Mouse (Mus musculus) liver, adult 2 months (tissue): ENCODE measurements at regions not wholly inside any gene's neighbourhood (a gene's known extent, or its start where the extent isn't known, plus 50 kb on each side); places are given as distances from the start of the nearest gene placed in this dataset.

Experiments
- DNase-seq: peaks from one replicate; pipeline ENCODE4 v3.0.0-alpha.2; 2011; ENCODE audit warnings: low read depth, low spot score; ENCODE audit errors: extremely low read depth
- H3K27ac ChIP-seq: fragments of 200-500 bp; replicated peaks from 2 replicates; pipeline ENCODE4 v1.5.1; 2012; ENCODE audit warnings: low read depth, mild to moderate bottlenecking, control low read depth, inconsistent platforms, low read length; ENCODE audit not compliant: insufficient read depth
- H3K27me3 ChIP-seq: fragments of 200-500 bp; 2 replicates; pipeline ENCODE4 v1.6.1; 2012; ENCODE audit warnings: mild to moderate bottlenecking, moderate library complexity, low read length, inconsistent platforms; ENCODE audit not compliant: control insufficient read depth, insufficient read depth
- H3K36me3 ChIP-seq: fragments of 200-500 bp; 2 replicates; pipeline ENCODE4 v1.6.1; 2012; ENCODE audit warnings: low read length, inconsistent platforms; ENCODE audit not compliant: control insufficient read depth, insufficient read depth
- H3K4me1 ChIP-seq: fragments of 200-500 bp; 2 replicates; pipeline ENCODE4 v1.6.1; 2011; ENCODE audit warnings: low read length; ENCODE audit not compliant: control insufficient read depth, insufficient read depth
- H3K4me3 ChIP-seq: fragments of 200-500 bp; 2 replicates; pipeline ENCODE4 v1.5.1; 2011; ENCODE audit warnings: low read depth, mild to moderate bottlenecking, control low read depth, low read length, moderate library complexity; ENCODE audit not compliant: insufficient read depth
- H3K79me2 ChIP-seq: fragments of 200-500 bp; 2 replicates; pipeline ENCODE4 v1.6.1; 2012; ENCODE audit warnings: inconsistent platforms, mild to moderate bottlenecking, low read length, moderate library complexity; ENCODE audit not compliant: control insufficient read depth, insufficient read depth
- H3K9ac ChIP-seq: fragments of 200-500 bp; 2 replicates; pipeline ENCODE4 v1.6.1; 2012; ENCODE audit warnings: low read depth, mild to moderate bottlenecking, control low read depth, inconsistent platforms, low read length
- CTCF ChIP-seq: fragments of 200-500 bp; IDR thresholded peaks from 2 replicates; pipeline ENCODE4 v1.5.1; 2011; ENCODE audit warnings: low read depth, low read length, control low read depth
- POLR2A ChIP-seq: fragments of 200-500 bp; IDR thresholded peaks from 2 replicates; pipeline ENCODE4 v1.6.1; 2011; ENCODE audit warnings: low read length, control low read depth; ENCODE audit not compliant: insufficient read depth; ENCODE audit errors: extremely low read depth
- WGBS: fragments of 180-500 bp; shearing (Covaris S2); methylation state at CpG from one replicate; pipeline ENCODE4 v1.1.7; 2018; 5-methylcytosine and 5-hydroxymethylcytosine counted together

DNA sequence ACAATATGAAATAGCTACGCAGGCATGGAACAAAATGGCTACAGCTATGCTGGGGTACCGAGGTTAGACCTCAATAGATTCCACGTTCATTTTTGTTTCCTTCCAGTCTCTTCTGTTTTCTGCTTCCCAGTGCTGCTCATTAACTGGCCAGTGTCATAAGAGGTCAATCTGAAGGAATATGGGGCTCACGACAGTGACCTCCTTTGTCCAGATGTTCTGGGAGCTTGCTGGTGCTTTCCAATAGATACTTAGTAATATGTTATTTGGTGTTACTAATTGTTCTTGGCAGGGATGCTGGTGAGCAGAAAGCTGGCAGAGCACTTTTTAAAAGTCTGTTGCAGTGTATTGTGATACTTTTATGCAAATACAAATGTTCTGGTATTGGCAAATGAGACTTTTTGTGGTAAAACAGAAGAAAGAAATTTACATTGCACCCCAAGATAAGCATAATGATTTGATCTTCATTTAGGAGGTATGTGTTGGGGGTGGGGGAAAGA lies 95.8 kb upstream of the Arg1 start:
- Histone ChIP-seq H3K27ac (no peak overlapping the region), H3K27me3 (no peaks in the 10 kb centered on the region), H3K79me2 (no peaks in the 10 kb centered on the region), H3K4me1 (no peaks in the 10 kb centered on the region), H3K9ac (no peak overlapping the region), H3K36me3 (no peaks in the 10 kb centered on the region), H3K4me3 (no peak overlapping the region)
- TF ChIP-seq CTCF: no peak
- no peak for TF ChIP-seq POLR2A
- 88% methylated on average over 4 of the region's 4 CpGs for WGBS
- DNase-seq: no peak

DNA sequence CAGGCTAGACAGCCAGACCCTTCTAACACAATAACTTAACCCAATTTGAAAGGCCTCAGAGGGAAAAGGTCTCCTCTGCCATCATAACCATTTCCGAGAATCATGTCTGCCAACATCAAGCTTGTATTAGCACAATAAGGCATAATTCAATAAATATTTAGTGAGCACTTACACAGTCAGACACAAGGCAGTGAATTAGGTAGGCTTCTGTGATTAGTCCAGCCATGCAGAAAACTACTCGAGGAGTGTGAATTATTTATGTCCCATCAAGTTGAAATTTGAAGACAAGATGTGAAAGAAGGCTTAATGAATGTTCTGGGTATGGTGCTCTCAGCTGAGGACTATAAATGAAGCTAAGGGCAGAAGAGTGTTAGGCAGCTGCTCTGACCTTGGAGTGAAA lies 91.7 kb upstream of the Arg1 start:
- Histone ChIP-seq H3K36me3 (no peaks in the 10 kb centered on the region), H3K27ac (no peak overlapping the region), H3K4me3 (no peak overlapping the region), H3K4me1 (no peaks in the 10 kb centered on the region), H3K9ac (no peak overlapping the region), H3K79me2 (no peaks in the 10 kb centered on the region), H3K27me3 (no peaks in the 10 kb centered on the region)
- no peak for TF ChIP-seq POLR2A
- no peak for TF ChIP-seq CTCF
- 93% methylated on average over 2 of the region's 2 CpGs for WGBS
- no peak for DNase-seq

DNA sequence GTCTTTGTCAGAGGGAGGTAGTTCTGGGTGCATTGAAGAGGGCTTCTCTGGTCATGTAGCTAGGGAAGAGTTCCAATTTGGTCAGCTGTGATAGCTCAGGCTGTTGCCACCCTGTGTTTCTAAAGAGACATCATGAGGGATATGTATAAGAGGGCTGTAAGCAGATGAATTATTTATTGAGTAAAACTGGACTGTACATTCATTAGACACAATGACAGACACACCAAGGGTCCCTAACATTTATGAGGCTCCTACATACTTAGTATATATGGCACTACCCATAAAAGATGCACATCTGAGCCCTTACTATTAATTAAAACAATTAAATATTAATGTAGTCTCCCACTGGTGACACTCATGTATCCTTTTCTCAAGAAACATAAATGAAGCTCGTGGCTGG lies 90.6 kb upstream of the Arg1 start:
- no peak for TF ChIP-seq CTCF
- no peak for TF ChIP-seq POLR2A
- no peak overlapping the region for H3K27ac ChIP-seq
- no peaks in the 10 kb centered on the region for H3K4me1 ChIP-seq
- no peaks in the 10 kb centered on the region for H3K27me3 ChIP-seq
- H3K36me3 ChIP-seq: no peaks in the 10 kb centered on the region
- DNase-seq: no peak
- no peak overlapping the region for H3K9ac ChIP-seq
- H3K79me2 ChIP-seq: no peaks in the 10 kb centered on the region
- 90% methylated on average over 1 of the region's 1 CpGs for WGBS
- H3K4me3 ChIP-seq: no peak overlapping the region

DNA sequence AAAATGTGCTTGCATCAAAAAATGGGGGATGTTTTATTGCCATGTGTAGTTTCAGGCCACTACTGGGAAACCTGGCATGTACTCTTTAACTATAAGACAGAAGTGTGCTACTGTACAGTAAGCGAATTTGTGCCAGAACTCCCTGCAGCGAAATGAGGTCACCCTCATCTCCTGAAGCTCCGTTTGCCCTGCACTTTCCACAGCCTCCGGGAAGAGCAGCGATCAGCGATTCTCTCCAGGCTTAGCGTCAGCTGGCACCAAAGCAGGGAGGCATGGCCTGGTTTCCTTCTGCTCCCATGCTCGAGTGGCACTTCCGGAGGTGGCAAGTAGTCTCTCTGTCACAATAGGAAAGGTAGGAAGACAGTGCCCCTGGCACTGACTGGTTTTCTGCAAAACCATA lies 88.8 kb upstream of the Arg1 start:
- 76% methylated on average over 9 of the region's 9 CpGs for WGBS
- DNase-seq: no peak
- TF ChIP-seq POLR2A (no peak), CTCF (no peak)

DNA sequence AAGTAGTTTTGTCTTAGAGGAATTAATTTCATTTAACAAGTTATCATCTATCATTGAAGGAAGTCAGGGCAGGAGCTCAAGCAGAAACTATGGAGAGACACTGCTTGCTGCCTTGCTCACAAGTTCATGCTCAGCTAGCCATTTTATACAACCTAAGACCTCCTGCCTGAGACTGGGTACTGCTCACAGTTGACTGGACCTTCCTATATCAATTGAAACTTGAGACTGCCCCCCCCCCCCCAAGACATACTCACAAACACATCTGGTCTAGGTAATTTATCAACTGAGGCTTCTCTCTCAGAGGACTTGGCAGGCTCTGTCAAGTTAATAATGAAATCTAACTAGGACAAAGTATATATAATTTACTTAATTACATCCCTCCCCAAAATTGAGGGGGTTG lies 84.8 kb upstream of the Arg1 start:
- no peaks in the 10 kb centered on the region for H3K79me2 ChIP-seq
- no peaks in the 10 kb centered on the region for H3K36me3 ChIP-seq
- no peak overlapping the region for H3K27ac ChIP-seq

More for the DNA sequence above, 88.8 kb upstream of the Arg1 start:
- H3K4me1 ChIP-seq: no peaks in the 10 kb centered on the region
- H3K79me2 ChIP-seq: no peaks in the 10 kb centered on the region
- H3K4me3 ChIP-seq: no peak overlapping the region
- no peaks in the 10 kb centered on the region for H3K36me3 ChIP-seq
- H3K27me3 ChIP-seq: no peaks in the 10 kb centered on the region
- H3K9ac ChIP-seq: no peak overlapping the region
- H3K27ac ChIP-seq: no peak overlapping the region

DNA sequence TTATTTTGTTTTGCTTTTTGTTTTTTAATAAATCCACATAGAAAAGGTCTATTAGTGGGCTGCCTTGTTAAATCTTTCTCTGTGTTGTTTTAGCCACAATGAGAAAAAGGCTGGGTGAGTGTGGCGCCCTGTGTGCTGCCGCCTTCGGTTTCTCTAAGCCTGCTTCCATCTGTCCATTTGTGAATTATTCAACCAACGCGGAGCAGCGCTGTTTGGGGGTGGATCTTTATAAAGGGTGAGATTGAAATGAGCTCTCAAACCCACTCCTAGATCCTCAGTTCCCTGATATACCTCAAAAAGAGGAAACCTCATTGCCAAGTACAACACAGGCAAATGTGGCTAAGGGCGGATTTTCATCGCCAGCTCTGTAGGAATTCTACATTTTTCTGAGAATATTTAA lies 74.0 kb upstream of the Arg1 start:
- no peak overlapping the region for H3K4me3 ChIP-seq
- no peaks in the 10 kb centered on the region for H3K36me3 ChIP-seq
- H3K27me3 ChIP-seq: no peaks in the 10 kb centered on the region
- no peak overlapping the region for H3K27ac ChIP-seq
- no peaks in the 10 kb centered on the region for H3K79me2 ChIP-seq
- H3K9ac ChIP-seq: no peak overlapping the region
- no peak for DNase-seq
- TF ChIP-seq CTCF (no peak), POLR2A (no peak)
- WGBS: 93% methylated on average over 8 of the region's 8 CpGs
- no peaks in the 10 kb centered on the region for H3K4me1 ChIP-seq

More for the DNA sequence above, 84.8 kb upstream of the Arg1 start:
- H3K4me3 ChIP-seq: no peak overlapping the region
- no peak overlapping the region for H3K9ac ChIP-seq
- H3K4me1 ChIP-seq: no peaks in the 10 kb centered on the region
- DNase-seq: no peak
- TF ChIP-seq CTCF (no peak), POLR2A (no peak)
- no peaks in the 10 kb centered on the region for H3K27me3 ChIP-seq
